Mouse (Mus musculus): Measurements from ENCODE around the gene Flrt1. TPM values are rescaled to one million over a fixed set of nuclear protein-coding genes. Genes with fewer than 3 reads are reported as not detected.

The Flrt1 gene
- total RNA-seq, 4 experiments from 2014 or later, result 2.9 to 27.5 (median 14.8) TPM

GRCm38 (mm10) chr19:7128551-7129475 is 23.3 kb upstream of the Flrt1 start:
- DNase-seq, result no peak

GRCm38 (mm10) chr19:7126933-7127332 is 21.4 kb upstream of the Flrt1 start:
- no peak for DNase-seq

GRCm38 (mm10) chr19:7126209-7126608 is 20.7 kb upstream of the Flrt1 start:
- no peak for DNase-seq

GRCm38 (mm10) chr19:7125526-7126156 is 20.1 kb upstream of the Flrt1 start:
- DNase-seq, result no peak

GRCm38 (mm10) chr19:7122698-7123306 is 17.3 kb upstream of the Flrt1 start:
- DNase-seq, result no peak

- DNase-seq, result no peak
Measured at GRCm38 (mm10) chr19:7122277-7122676, 16.7 kb upstream of the Flrt1 start.

- peak; percentile 78 for DNase-seq
Measured at GRCm38 (mm10) chr19:7121252-7121651, 15.7 kb upstream of the Flrt1 start.

GRCm38 (mm10) chr19:7117653-7118307 is 12.3 kb upstream of the Flrt1 start:
- DNase-seq, result no peak

GRCm38 (mm10) chr19:7117141-7117540 is 11.6 kb upstream of the Flrt1 start:
- no peak for DNase-seq

- no peak for DNase-seq
Measured at GRCm38 (mm10) chr19:7116038-7116731, 10.7 kb upstream of the Flrt1 start.

- no peak for DNase-seq
Measured at GRCm38 (mm10) chr19:7113574-7113973, 8.0 kb upstream of the Flrt1 start.

- no peak for DNase-seq
Measured at GRCm38 (mm10) chr19:7112628-7113027, 7.1 kb upstream of the Flrt1 start.

GRCm38 (mm10) chr19:7111710-7112109 is 6.2 kb upstream of the Flrt1 start:
- no peak for DNase-seq

GRCm38 (mm10) chr19:7111309-7111708 is 5.8 kb upstream of the Flrt1 start:
- DNase-seq, result no peak

GRCm38 (mm10) chr19:7110875-7111274 is 5.3 kb upstream of the Flrt1 start:
- DNase-seq, result no peak

GRCm38 (mm10) chr19:7110097-7110496 is 4.6 kb upstream of the Flrt1 start:
- DNase-seq, result no peak

GRCm38 (mm10) chr19:7108114-7108905 is 2.8 kb upstream of the Flrt1 start:
- peak; percentile 32 for DNase-seq

- no peak for DNase-seq
Measured at GRCm38 (mm10) chr19:7107174-7107573, 1.6 kb upstream of the Flrt1 start.

GRCm38 (mm10) chr19:7106566-7106965 is 1.0 kb upstream of the Flrt1 start:
- DNase-seq, result no peak

- no peak for DNase-seq
Measured at GRCm38 (mm10) chr19:7103993-7104401, 1.5 kb downstream of the Flrt1 start.

- no peak for DNase-seq
Measured at GRCm38 (mm10) chr19:7103349-7103992, 2.1 kb downstream of the Flrt1 start.

Measured in adrenal gland, adult 8-10 months (tissue).